Mouse (Mus musculus): ENCODE measurements around the gene 1810062G17Rik. TPM values are rescaled to one million over a fixed set of nuclear protein-coding genes. Genes with fewer than 3 reads are reported as not detected.

The 1810062G17Rik gene
- total and polyA plus RNA-seq, 2 experiments = 0.87 to 1.7 TPM

- H3K4me1 ChIP-seq (ENCODE audit: control insufficient read depth, insufficient read depth, low read length) = peaks cover 11% of the 10 kb centered on the region; the same call in 1 of the 2 replicates
- H3K9ac ChIP-seq (ENCODE audit: low read depth, low read length) = no peak overlapping the region
- H3K36me3 ChIP-seq (ENCODE audit: control insufficient read depth, insufficient read depth, low read length) = no peaks in the 10 kb centered on the region
- no peaks in the 10 kb centered on the region for H3K27me3 ChIP-seq (ENCODE audit: control insufficient read depth, insufficient read depth, low read length)
- no peak overlapping the region for H3K4me3 ChIP-seq (ENCODE audit: insufficient read depth, low read depth, low read length)
- TF ChIP-seq POLR2A (IDR thresholded peaks at IDR 0.05; ENCODE audit: extremely low read depth, insufficient read depth, low read length) (no peak), CTCF (IDR thresholded peaks at IDR 0.05; ENCODE audit: low read depth, low read length) (no peak)
- no peaks in the 10 kb centered on the region for H3K79me2 ChIP-seq (ENCODE audit: control insufficient read depth, insufficient read depth, low read length)
- DNase-seq (ENCODE audit: extremely low read depth, low read depth, low spot score) = no peak
- H3K27ac ChIP-seq (replicated peaks; ENCODE audit: insufficient read depth, low read depth, low read length) = no peak overlapping the region
- WGBS = 98% methylated on average over 8 of the region's 8 CpGs
Observed at GRCm38 (mm10) chr3:36478776-36479175, 3.0 kb downstream of the 1810062G17Rik start.

DNA sequence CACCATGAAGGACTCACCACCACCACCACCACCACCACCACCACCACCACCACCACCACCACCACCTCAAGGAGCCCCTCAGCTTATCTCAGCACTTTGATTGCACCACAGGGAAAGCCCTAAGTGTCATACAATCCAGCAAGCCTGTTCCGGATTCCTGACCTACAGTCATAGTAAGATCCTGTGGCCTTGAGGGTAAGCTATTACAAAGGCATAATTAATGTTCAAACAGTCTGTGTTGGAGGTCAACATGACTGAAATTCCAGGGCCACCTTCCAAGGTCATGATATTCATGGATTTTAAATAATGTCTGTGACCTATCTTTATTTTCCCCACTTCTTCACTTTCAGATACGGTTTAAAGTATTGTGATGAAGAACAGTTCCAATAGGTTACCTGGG is 4.7 kb downstream of the 1810062G17Rik start:
- Histone ChIP-seq H3K9ac (ENCODE audit: low read depth, low read length) (no peak overlapping the region), H3K27me3 (ENCODE audit: control insufficient read depth, insufficient read depth, low read length) (no peaks in the 10 kb centered on the region), H3K27ac (replicated peaks; ENCODE audit: insufficient read depth, low read depth, low read length) (no peak overlapping the region), H3K36me3 (ENCODE audit: control insufficient read depth, insufficient read depth, low read length) (no peaks in the 10 kb centered on the region), H3K79me2 (ENCODE audit: control insufficient read depth, insufficient read depth, low read length) (no peaks in the 10 kb centered on the region), H3K4me1 (ENCODE audit: control insufficient read depth, insufficient read depth, low read length) (peaks cover 11% of the 10 kb centered on the region; the same call in 1 of the 2 replicates), H3K4me3 (ENCODE audit: insufficient read depth, low read depth, low read length) (no peak overlapping the region)
- no peak for TF ChIP-seq POLR2A (IDR thresholded peaks at IDR 0.05; ENCODE audit: extremely low read depth, insufficient read depth, low read length)
- TF ChIP-seq CTCF (IDR thresholded peaks at IDR 0.05; ENCODE audit: low read depth, low read length) = no peak
- peak; percentile 28 for DNase-seq (ENCODE audit: extremely low read depth, low read depth, low spot score)
- WGBS = 40% methylated on average over 2 of the region's 2 CpGs

DNA sequence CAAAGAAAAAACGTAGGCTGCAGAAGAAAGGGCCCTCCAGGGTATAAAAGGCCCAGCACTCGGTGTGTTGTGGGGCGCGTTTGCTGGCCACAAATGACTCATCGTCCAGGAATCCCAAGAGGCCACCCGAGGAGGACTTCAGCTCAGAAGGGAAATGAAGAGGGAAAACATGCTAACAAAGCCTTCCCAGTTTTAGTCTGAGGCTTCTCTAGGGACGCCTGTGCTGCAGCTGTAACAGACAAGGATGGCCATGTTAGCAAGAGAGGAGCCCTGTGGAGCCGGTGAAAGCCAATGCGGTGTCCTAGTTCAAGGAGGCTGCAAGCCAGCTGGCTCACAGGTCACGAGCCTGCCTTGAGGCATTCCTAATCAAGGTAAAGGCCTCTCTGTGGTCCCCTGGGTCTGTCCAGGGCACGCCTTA is 6.0 kb downstream of the 1810062G17Rik start:
- Histone ChIP-seq H3K4me1 (ENCODE audit: control insufficient read depth, insufficient read depth, low read length) (peaks cover 9% of the 10 kb centered on the region), H3K9ac (ENCODE audit: low read depth, low read length) (no peak overlapping the region), H3K27ac (replicated peaks; ENCODE audit: insufficient read depth, low read depth, low read length) (peak overlapping the region; percentile 2; the same call in 1 of the 2 replicates), H3K79me2 (ENCODE audit: control insufficient read depth, insufficient read depth, low read length) (no peaks in the 10 kb centered on the region), H3K27me3 (ENCODE audit: control insufficient read depth, insufficient read depth, low read length) (no peaks in the 10 kb centered on the region), H3K36me3 (ENCODE audit: control insufficient read depth, insufficient read depth, low read length) (no peaks in the 10 kb centered on the region), H3K4me3 (ENCODE audit: insufficient read depth, low read depth, low read length) (no peak overlapping the region)
- DNase-seq (ENCODE audit: extremely low read depth, low read depth, low spot score) = peak; percentile 67
- WGBS = 33% methylated on average over 11 of the region's 11 CpGs
- TF ChIP-seq CTCF (IDR thresholded peaks at IDR 0.05; ENCODE audit: low read depth, low read length) = no peak
- no peak for TF ChIP-seq POLR2A (IDR thresholded peaks at IDR 0.05; ENCODE audit: extremely low read depth, insufficient read depth, low read length)

- H3K36me3 ChIP-seq (ENCODE audit: control insufficient read depth, insufficient read depth, low read length) = no peaks in the 10 kb centered on the region
- no peak overlapping the region for H3K4me3 ChIP-seq (ENCODE audit: insufficient read depth, low read depth, low read length)
- peak; percentile 93 for DNase-seq (ENCODE audit: extremely low read depth, low read depth, low spot score)
- no peaks in the 10 kb centered on the region for H3K27me3 ChIP-seq (ENCODE audit: control insufficient read depth, insufficient read depth, low read length)
- peak overlapping the region; percentile 43 for H3K9ac ChIP-seq (ENCODE audit: low read depth, low read length)
- peak overlapping the region; percentile 37 for H3K27ac ChIP-seq (replicated peaks; ENCODE audit: insufficient read depth, low read depth, low read length)
- 5% methylated on average over 9 of the region's 9 CpGs for WGBS
- no peaks in the 10 kb centered on the region for H3K79me2 ChIP-seq (ENCODE audit: control insufficient read depth, insufficient read depth, low read length)
- peaks cover 9% of the 10 kb centered on the region for H3K4me1 ChIP-seq (ENCODE audit: control insufficient read depth, insufficient read depth, low read length)
- no peak for TF ChIP-seq CTCF (IDR thresholded peaks at IDR 0.05; ENCODE audit: low read depth, low read length)
- no peak for TF ChIP-seq POLR2A (IDR thresholded peaks at IDR 0.05; ENCODE audit: extremely low read depth, insufficient read depth, low read length)
Observed at GRCm38 (mm10) chr3:36482940-36483339, 7.2 kb downstream of the 1810062G17Rik start.

DNA sequence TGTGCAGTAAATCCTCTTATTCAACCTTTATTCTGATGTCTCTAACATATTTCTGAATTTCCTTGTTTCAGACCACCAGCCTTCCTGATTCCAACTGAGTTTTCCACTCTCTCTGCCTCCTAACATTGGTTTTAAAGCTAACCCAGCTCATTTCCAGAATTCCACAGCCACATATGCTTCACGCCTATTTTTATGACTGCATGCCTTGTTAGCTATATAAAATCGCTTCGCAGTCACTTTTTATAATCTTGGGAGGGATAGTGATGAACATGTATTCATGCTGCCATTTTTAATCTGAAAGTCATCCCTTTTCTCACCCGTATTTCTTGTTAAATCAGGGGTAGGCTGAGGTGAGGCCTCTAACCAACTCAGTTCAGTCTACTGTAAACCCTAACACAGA is 8.6 kb downstream of the 1810062G17Rik start:
- peaks cover 9% of the 10 kb centered on the region for H3K4me1 ChIP-seq (ENCODE audit: control insufficient read depth, insufficient read depth, low read length)
- no peaks in the 10 kb centered on the region for H3K36me3 ChIP-seq (ENCODE audit: control insufficient read depth, insufficient read depth, low read length)
- TF ChIP-seq POLR2A (IDR thresholded peaks at IDR 0.05; ENCODE audit: extremely low read depth, insufficient read depth, low read length) (no peak), CTCF (IDR thresholded peaks at IDR 0.05; ENCODE audit: low read depth, low read length) (no peak)
- H3K79me2 ChIP-seq (ENCODE audit: control insufficient read depth, insufficient read depth, low read length) = no peaks in the 10 kb centered on the region
- H3K9ac ChIP-seq (ENCODE audit: low read depth, low read length) = no peak overlapping the region
- 96% methylated on average over 4 of the region's 4 CpGs for WGBS
- no peaks in the 10 kb centered on the region for H3K27me3 ChIP-seq (ENCODE audit: control insufficient read depth, insufficient read depth, low read length)
- DNase-seq (ENCODE audit: extremely low read depth, low read depth, low spot score) = no peak
- no peak overlapping the region for H3K4me3 ChIP-seq (ENCODE audit: insufficient read depth, low read depth, low read length)
- no peak overlapping the region for H3K27ac ChIP-seq (replicated peaks; ENCODE audit: insufficient read depth, low read depth, low read length)

- peak; percentile 55 for DNase-seq (ENCODE audit: extremely low read depth, low read depth, low spot score)
- no peak overlapping the region for H3K9ac ChIP-seq (ENCODE audit: low read depth, low read length)
- no peaks in the 10 kb centered on the region for H3K27me3 ChIP-seq (ENCODE audit: control insufficient read depth, insufficient read depth, low read length)
- H3K4me1 ChIP-seq (ENCODE audit: control insufficient read depth, insufficient read depth, low read length) = peaks cover 9% of the 10 kb centered on the region
- no peaks in the 10 kb centered on the region for H3K36me3 ChIP-seq (ENCODE audit: control insufficient read depth, insufficient read depth, low read length)
- TF ChIP-seq CTCF (IDR thresholded peaks at IDR 0.05; ENCODE audit: low read depth, low read length) = no peak
- TF ChIP-seq POLR2A (IDR thresholded peaks at IDR 0.05; ENCODE audit: extremely low read depth, insufficient read depth, low read length) = no peak
- no peaks in the 10 kb centered on the region for H3K79me2 ChIP-seq (ENCODE audit: control insufficient read depth, insufficient read depth, low read length)
- WGBS = 48% methylated on average over 6 of the region's 6 CpGs
- H3K4me3 ChIP-seq (ENCODE audit: insufficient read depth, low read depth, low read length) = no peak overlapping the region
- no peak overlapping the region for H3K27ac ChIP-seq (replicated peaks; ENCODE audit: insufficient read depth, low read depth, low read length)
Observed at GRCm38 (mm10) chr3:36486176-36486575, 10.4 kb downstream of the 1810062G17Rik start.

Data from liver, adult 2 months (tissue).